Mouse (Mus musculus): ENCODE data around the gene Mdga1.

The Mdga1 gene

GRCm38 (mm10) chr17:29841781-29842690 is 127.9 kb downstream of the Mdga1 start:
- peak; percentile 97 for DNase-seq

GRCm38 (mm10) chr17:29838029-29838428 is 131.9 kb downstream of the Mdga1 start:
- DNase-seq: no peak

- peak; percentile 80 for DNase-seq
These were observed 132.4 kb downstream of the Mdga1 start for GRCm38 (mm10) chr17:29837441-29837840.

GRCm38 (mm10) chr17:29834768-29835167 is 135.1 kb downstream of the Mdga1 start:
- no peak for DNase-seq

GRCm38 (mm10) chr17:29834333-29834732 is 135.6 kb downstream of the Mdga1 start:
- DNase-seq: no peak

- DNase-seq: peak; percentile 93
These were observed 138.2 kb downstream of the Mdga1 start for GRCm38 (mm10) chr17:29831696-29832095.

GRCm38 (mm10) chr17:29829136-29829535 is 140.8 kb downstream of the Mdga1 start:
- peak; percentile 74 for DNase-seq

- no peak for DNase-seq
These were observed 142.3 kb downstream of the Mdga1 start for GRCm38 (mm10) chr17:29827602-29828001.

- peak; percentile 97 for DNase-seq
These were observed 145.3 kb downstream of the Mdga1 start for GRCm38 (mm10) chr17:29824512-29825120.

GRCm38 (mm10) chr17:29824208-29824509 is 145.7 kb downstream of the Mdga1 start:
- DNase-seq: peak; percentile 93

- peak; percentile 96 for DNase-seq
These were observed 146.3 kb downstream of the Mdga1 start for GRCm38 (mm10) chr17:29823439-29824207.

- DNase-seq: no peak
These were observed 150.3 kb downstream of the Mdga1 start for GRCm38 (mm10) chr17:29819608-29820007.

- DNase-seq: no peak
These were observed 150.9 kb downstream of the Mdga1 start for GRCm38 (mm10) chr17:29818989-29819388.

- peak; percentile 92 for DNase-seq
These were observed 151.5 kb downstream of the Mdga1 start for GRCm38 (mm10) chr17:29818264-29818945.

- DNase-seq: no peak
These were observed 155.1 kb downstream of the Mdga1 start for GRCm38 (mm10) chr17:29814758-29815157.

GRCm38 (mm10) chr17:29813328-29813727 is 156.6 kb downstream of the Mdga1 start:
- no peak for DNase-seq

- DNase-seq: no peak
These were observed 166.3 kb downstream of the Mdga1 start for GRCm38 (mm10) chr17:29803545-29803944.

GRCm38 (mm10) chr17:29801358-29801757 is 168.5 kb downstream of the Mdga1 start:
- DNase-seq: no peak

- no peak for DNase-seq
These were observed 169.8 kb downstream of the Mdga1 start for GRCm38 (mm10) chr17:29800096-29800455.

GRCm38 (mm10) chr17:29799398-29800095 is 170.3 kb downstream of the Mdga1 start:
- DNase-seq: peak; percentile 84

- DNase-seq: no peak
These were observed 171.7 kb downstream of the Mdga1 start for GRCm38 (mm10) chr17:29798151-29798550.

- no peak for DNase-seq
These were observed 173.1 kb downstream of the Mdga1 start for GRCm38 (mm10) chr17:29796787-29797186.

Data from heart, adult 11 months (tissue).